Comparison of ENCODE assay signal across 16 mouse cellular contexts in genomic region chr15:79489463-79489862, GRCm38 (mm10). TPM values are rescaled to one million over a fixed set of nuclear protein-coding genes. Genes with fewer than 3 reads are reported as not detected.
"Had no signal": no experiment of that assay in that cellular context is flagged by ENCODE, and none has a peak within 500 bp of the region (broad histone marks: within the 10 kb centered on the region; RNA-seq: fewer than 3 reads in every experiment).

No protein-coding gene starts in this region.

- DNase-seq: kidney, postnatal 14 days; layer of hippocampus, postnatal 36 days; left cerebral cortex, postnatal 4 days; lung, adult 18-20 months; thymus, adult 18-20 months; thymus, postnatal 14 days had no signal

- H3K9ac ChIP-seq: kidney, embryonic 15.5 days; limb, embryonic 13.5 days; liver, embryonic 14.5 days; midbrain, embryonic 12.5 days; neural tube, embryonic 13.5 days had no signal

- H3K27ac ChIP-seq: kidney, embryonic 15.5 days; limb, embryonic 13.5 days; liver, embryonic 14.5 days; midbrain, embryonic 12.5 days; neural tube, embryonic 13.5 days had no signal

- ATAC-seq: midbrain, embryonic 16.5 days had no signal

- H3K4me1 ChIP-seq: limb, embryonic 13.5 days; neural tube, embryonic 13.5 days had no signal

- H3K4me2 ChIP-seq: kidney, embryonic 15.5 days; limb, embryonic 13.5 days; midbrain, embryonic 12.5 days; neural tube, embryonic 13.5 days had no signal

- H3K4me3 ChIP-seq: kidney, embryonic 15.5 days; limb, embryonic 13.5 days; midbrain, embryonic 12.5 days; neural tube, embryonic 13.5 days had no signal

- H3K9me3 ChIP-seq: kidney, embryonic 15.5 days; limb, embryonic 13.5 days; midbrain, embryonic 12.5 days; neural tube, embryonic 13.5 days had no signal

- H3K36me3 ChIP-seq: kidney, embryonic 15.5 days; limb, embryonic 13.5 days; midbrain, embryonic 12.5 days; neural tube, embryonic 13.5 days had no signal

RNA-seq across cellular contexts. Expression of gene Kcnj4, which starts 15.6 kb away (rescaled TPM):
- total RNA-seq: liver, adult 2 months; megakaryocyte-erythroid progenitor cell, adult 5-6 weeks had no signal
- polyA plus RNA-seq: limb, embryonic 13.5 days; liver, adult 2 months; liver, embryonic 14.5 days; lung, embryonic 16.5 days; midbrain, embryonic 12.5 days; midbrain, embryonic 16.5 days; neural tube, embryonic 13.5 days; stomach, embryonic 14.5 days had no signal

RNA-seq across cellular contexts. Expression of gene Kdelr3, which starts 26.7 kb away (rescaled TPM):
- total RNA-seq: megakaryocyte-erythroid progenitor cell, adult 5-6 weeks had no signal
